Mouse (Mus musculus) gastrocnemius, postnatal 4 days (tissue): ENCODE data around the gene Mvp. TPM values are rescaled to one million over a fixed set of nuclear protein-coding genes. Genes with fewer than 3 reads are reported as not detected.

Experiments used
- DNase-seq, 2 experiments: peaks; one replicate each; pipeline ENCODE4 v3.0.0; 2021 to 2022; ENCODE audit warnings: low spot score in 2 of 2, mixed read lengths in 2 of 2
- microRNA-seq: library from miRNA; unstranded; fragments of <30 nt; microRNA quantifications from one replicate; pipeline ENCODE4 v1.2.0, GENCODE M21; 2021
- total RNA-seq, 2 experiments: library from RNA; stranded (reverse); gene quantifications; 2 replicates each; pipeline ENCODE4 v1.2.3; 2021

Gene Mvp
- total RNA-seq, 2 experiments from 2014 or later = 23.2 to 27.1 TPM

DNA sequence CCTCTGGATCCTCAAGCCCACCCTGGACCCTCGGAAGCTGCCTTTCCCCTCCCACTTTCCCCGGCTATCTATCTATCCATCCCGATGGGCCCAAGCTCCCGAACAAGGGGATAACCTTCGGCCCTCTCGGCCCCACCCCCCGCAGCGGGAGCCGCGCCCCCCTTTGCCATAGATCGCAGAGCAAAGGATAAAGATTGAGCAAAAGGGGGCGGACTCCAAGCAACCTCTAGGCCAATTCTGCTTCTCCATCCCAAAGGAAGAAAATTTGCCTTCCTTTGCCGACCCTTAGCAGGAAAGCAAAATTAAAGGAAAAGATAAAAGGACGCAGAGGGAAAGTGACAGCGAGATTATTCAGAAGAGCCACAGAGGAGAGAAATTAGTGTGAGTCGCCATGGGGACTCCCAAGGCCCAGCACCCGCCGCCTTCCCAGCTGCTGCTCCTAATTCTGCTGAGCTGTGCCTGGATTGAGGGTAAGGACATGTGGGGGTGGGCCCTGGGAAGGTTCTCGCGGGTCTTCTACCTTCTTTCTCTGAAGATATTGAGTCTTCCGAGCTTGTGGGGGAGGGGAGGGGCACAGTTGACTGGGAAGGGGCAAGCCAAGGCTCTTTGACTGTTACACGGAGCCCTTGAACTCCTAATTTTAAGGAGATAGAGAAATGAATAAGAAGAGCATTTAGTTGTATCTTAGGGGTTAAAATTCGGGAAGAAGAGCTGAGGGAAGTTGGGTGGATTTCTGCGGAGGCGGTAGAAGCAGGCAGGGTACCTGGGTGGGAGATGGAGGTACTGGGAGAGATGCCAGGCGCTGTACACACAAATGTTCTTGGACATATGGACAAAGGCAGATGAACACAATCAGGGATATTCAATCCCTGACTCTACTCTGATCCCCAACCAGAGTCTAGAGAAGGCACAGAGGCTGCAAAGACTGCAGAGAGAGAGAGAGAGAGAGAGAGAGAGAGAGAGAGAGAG is 63.5 kb downstream of the Mvp start:
- no peak for DNase-seq

DNA sequence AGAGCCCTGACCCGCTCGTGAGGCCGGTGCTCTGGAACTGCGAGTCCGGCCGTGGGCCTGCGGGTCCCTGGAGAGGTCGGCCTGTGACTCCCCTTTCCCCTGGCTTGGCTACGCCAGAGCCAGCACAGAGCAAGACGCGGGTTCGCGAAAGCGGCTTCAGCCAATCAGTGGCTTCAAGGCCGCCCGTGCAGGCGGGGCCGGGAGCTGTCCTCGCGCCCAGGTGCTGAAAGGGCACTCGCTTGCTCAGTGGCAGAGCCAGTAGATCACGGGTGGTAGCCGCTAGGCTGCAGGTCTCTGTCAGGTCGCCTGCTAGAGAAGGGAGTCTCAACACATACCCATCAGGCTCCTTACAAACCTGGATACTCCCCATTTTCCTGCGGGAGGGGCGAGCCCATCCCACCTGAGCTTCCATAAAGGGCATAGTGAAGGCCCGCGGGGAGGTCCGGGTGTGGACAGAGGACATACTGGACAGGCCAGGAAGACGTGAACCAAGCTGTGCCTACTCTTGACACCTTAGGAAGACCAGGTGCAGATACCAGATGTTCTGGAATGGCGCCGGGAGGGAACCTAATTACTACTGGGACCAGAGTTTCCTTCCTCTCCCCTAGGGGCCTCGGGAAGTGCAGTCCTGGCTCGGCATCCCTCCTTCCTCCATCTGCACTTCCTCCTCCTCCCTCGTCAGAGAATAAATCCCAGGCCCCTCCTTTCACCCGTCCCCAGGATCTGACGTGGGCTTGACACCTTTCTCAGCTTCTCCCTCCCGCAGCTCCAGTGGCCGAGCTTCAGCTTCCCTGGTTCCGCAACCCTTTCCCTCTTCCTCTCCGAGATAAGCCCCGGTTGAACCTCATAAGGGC is 64.4 kb downstream of the Mvp start, which contains the start of gene Sez6l2:
Gene Sez6l2 (plus strand): TSS at position 771 of the 854 bp plus-strand sequence.
- DNase-seq = peak; percentile 86 to 94

DNA sequence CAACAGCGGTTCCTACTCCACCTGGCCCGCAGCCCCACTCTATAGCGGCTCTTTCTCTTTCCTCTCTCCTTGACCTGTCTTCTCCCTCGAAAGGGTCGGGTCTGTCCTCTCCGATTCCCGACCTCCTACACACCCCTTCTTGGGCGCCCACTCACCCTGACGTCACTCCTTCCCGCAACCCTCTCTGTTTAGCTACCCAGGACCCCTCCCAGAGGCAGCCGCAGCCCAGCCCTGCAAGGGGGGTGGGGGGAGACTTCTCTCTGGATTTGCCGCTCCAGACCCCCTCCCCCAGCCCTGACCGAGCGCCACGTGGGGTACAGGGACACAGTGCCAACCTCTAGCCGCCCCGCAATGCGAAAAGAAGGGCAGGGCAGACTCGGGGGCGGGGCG is 65.0 kb downstream of the Mvp start, which contains the start of gene Asphd1:
Gene Asphd1 (minus strand): TSS at position 180 of the 390 bp plus-strand sequence.
- DNase-seq = no peak

GRCm38 (mm10) chr7:126948626-126949025 is 65.8 kb downstream of the Mvp start:
- DNase-seq = no peak

GRCm38 (mm10) chr7:126946530-126946929 is 67.9 kb downstream of the Mvp start:
- peak in 1 of 2 experiments; percentile 37 for DNase-seq

- no peak for DNase-seq
Measured at GRCm38 (mm10) chr7:126941801-126942200, 72.6 kb downstream of the Mvp start.

- DNase-seq = no peak
Measured at GRCm38 (mm10) chr7:126941171-126941570, 73.2 kb downstream of the Mvp start.

Small RNA genes within 50 kb of the gene (microRNA-seq; reads per million reads assigned to microRNA genes)
- gene Gm44343 = not detected

Other genes starting within 250 kb of the Mvp start
- gene Gdpd3, start 248.3 kb downstream of the Mvp start, total RNA-seq = 1 to 10 TPM; 4.8 to 5.1 TPM
- gene Ypel3, start 237.7 kb downstream of the Mvp start, total RNA-seq = 10 to 100 TPM; 61.7 to 82.5 TPM
- 1 to 10 TPM in 1 of 2 experiments, under 1 TPM in 1; 0.44 to 1.1 TPM for gene Tbx6, start 233.1 kb downstream of the Mvp start, total RNA-seq
- gene Ppp4c, start 222.1 kb downstream of the Mvp start, total RNA-seq = 10 to 100 TPM; 74.6 to 74.7 TPM
- gene Fam57b, start 217.0 kb downstream of the Mvp start, total RNA-seq = 10 to 100 TPM in 1 of 2 experiments, 1 to 10 TPM in 1; 8.4 to 11.2 TPM
- not detected for gene 4930451I11Rik, start 183.0 kb downstream of the Mvp start, total RNA-seq
- gene Doc2a, start 167.2 kb downstream of the Mvp start, total RNA-seq = under 1 TPM; 0.26 to 0.32 TPM
- 10 to 100 TPM; 22.2 to 29.4 TPM for gene Hirip3, start 152.6 kb downstream of the Mvp start, total RNA-seq
- 10 to 100 TPM; 35.9 to 38.7 TPM for gene Ino80e, start 152.2 kb downstream of the Mvp start, total RNA-seq
- gene Taok2, start 129.9 kb downstream of the Mvp start, total RNA-seq = 10 to 100 TPM; 61.2 to 67.0 TPM
- gene Tmem219, start 91.7 kb downstream of the Mvp start, total RNA-seq = 10 to 100 TPM; 22.8 to 23.8 TPM
- 1 to 10 TPM; 6.0 to 7.0 TPM for gene Kctd13, start 85.7 kb downstream of the Mvp start, total RNA-seq
- gene Asphd1, start 65.0 kb downstream of the Mvp start, total RNA-seq = under 1 TPM in 1 of 2 experiments, not detected in 1; 0.26 TPM
- 1 to 10 TPM; 6.5 to 6.9 TPM for gene Sez6l2, start 64.1 kb downstream of the Mvp start, total RNA-seq
- gene Cdipt, start 38.7 kb downstream of the Mvp start, total RNA-seq = 10 to 100 TPM; 43.1 to 48.0 TPM
- under 1 TPM; 0.49 to 0.76 TPM for gene Cdiptos, start 38.5 kb downstream of the Mvp start, total RNA-seq
- 1 to 10 TPM; 1.8 to 2.5 TPM for gene Pagr1b, start 1.9 kb upstream of the Mvp start, total RNA-seq
- gene Pagr1a, start 2.7 kb upstream of the Mvp start, total RNA-seq = 10 to 100 TPM in 1 of 2 experiments, 1 to 10 TPM in 1; 9.1 to 14.7 TPM
- 10 to 100 TPM; 26.0 to 26.6 TPM for gene Gm42742, start 6.5 kb upstream of the Mvp start, total RNA-seq
- gene Prrt2, start 6.6 kb upstream of the Mvp start, total RNA-seq = 1 to 10 TPM; 6.5 to 9.4 TPM
- 100 to 1,000 TPM; 129 to 131 TPM for gene Maz, start 12.4 kb upstream of the Mvp start, total RNA-seq
- 10 to 100 TPM; 21.7 to 26.2 TPM for gene Kif22, start 27.9 kb upstream of the Mvp start, total RNA-seq
- gene Zg16, start 72.7 kb upstream of the Mvp start, total RNA-seq = under 1 TPM in 1 of 2 experiments, not detected in 1; 0.47 TPM
- gene AI467606, start 76.7 kb upstream of the Mvp start, total RNA-seq = 1 to 10 TPM; 1.3 to 1.8 TPM
- 1 to 10 TPM; 4.6 to 5.2 TPM for gene Qprt, start 107.6 kb upstream of the Mvp start, total RNA-seq
- gene Spn, start 123.2 kb upstream of the Mvp start, total RNA-seq = under 1 TPM; 0.54 to 0.91 TPM
- 10 to 100 TPM; 47.4 to 55.9 TPM for gene Cd2bp2, start 181.4 kb upstream of the Mvp start, total RNA-seq
- gene Tbc1d10b, start 193.8 kb upstream of the Mvp start, total RNA-seq = 10 to 100 TPM; 48.0 to 51.7 TPM
- gene Mylpf, start 194.3 kb upstream of the Mvp start, total RNA-seq = over 10,000 TPM; 28,893 to 32,257 TPM
- gene Zfp553, start 218.4 kb upstream of the Mvp start, total RNA-seq = 1 to 10 TPM; 9.0 to 9.8 TPM
- 1 to 10 TPM; 7.4 to 7.6 TPM for gene Sept1, start 218.5 kb upstream of the Mvp start, total RNA-seq
- 10 to 100 TPM; 23.7 to 29.6 TPM for gene Zfp771, start 229.7 kb upstream of the Mvp start, total RNA-seq
- 10 to 100 TPM; 35.6 to 48.5 TPM for gene Dctpp1, start 246.1 kb upstream of the Mvp start, total RNA-seq